Mouse (Mus musculus) brain, embryonic 14.5 days (tissue): ENCODE data around the gene Prrx2.

ENCODE experiments used
- CTCF ChIP-seq: fragments of 200-500 bp; IDR thresholded peaks from 2 replicates; pipeline ENCODE4 v1.5.1; 2012; ENCODE audit warnings: inconsistent platforms, mild to moderate bottlenecking, moderate library complexity, borderline replicate concordance; ENCODE audit not compliant: insufficient read depth, insufficient read length; ENCODE audit errors: extremely low read depth
- POLR2A ChIP-seq: fragments of 200-500 bp; IDR thresholded peaks from 2 replicates; pipeline ENCODE4 v1.6.1; 2012; ENCODE audit warnings: mild to moderate bottlenecking, inconsistent platforms, borderline replicate concordance; ENCODE audit not compliant: poor library complexity, insufficient read depth, insufficient read length, severe bottlenecking; ENCODE audit errors: extremely low read depth

DNA sequence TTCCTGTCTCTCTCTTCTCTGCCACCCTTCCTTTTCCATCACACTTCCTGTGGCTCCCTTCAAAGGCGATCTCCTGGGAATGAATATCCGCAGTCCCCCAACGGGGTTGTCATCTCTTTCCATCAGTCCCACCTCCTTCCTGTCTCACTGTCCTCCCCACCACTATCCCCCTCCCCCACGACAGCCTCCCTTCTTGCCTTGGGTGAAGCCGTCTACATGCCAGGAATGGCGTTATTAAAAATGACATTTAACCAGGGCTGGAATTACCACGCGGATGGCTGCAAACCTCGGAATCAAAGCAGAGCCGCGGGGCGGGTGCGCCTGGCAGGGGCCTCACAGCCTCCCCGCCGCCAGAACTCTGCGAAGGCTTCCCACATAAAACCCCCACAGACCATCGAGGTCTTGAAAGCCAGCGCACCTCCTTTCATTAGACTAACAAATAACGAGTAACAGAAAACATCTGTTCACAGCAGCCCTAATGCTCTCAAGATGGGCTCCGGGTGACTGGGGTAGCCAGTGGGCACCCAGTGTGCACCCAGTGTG, 18.1 kb downstream of the Prrx2 start:
- TF ChIP-seq CTCF (no peak), POLR2A (no peak)
